Mouse (Mus musculus): ENCODE results near the gene Cntn5.

Cntn5 gene

GRCm38 (mm10) chr9:10904616-10905363 lies at the start of gene Cntn5:
Gene Cntn5, minus strand, starts transcription at chr9:10904775.
- peak; percentile 3 for DNase-seq

GRCm38 (mm10) chr9:10950470-10950869 lies 45.9 kb upstream of the Cntn5 start:
- DNase-seq = no peak

GRCm38 (mm10) chr9:10909573-10909972 lies 5.0 kb upstream of the Cntn5 start:
- DNase-seq = peak; percentile 39

GRCm38 (mm10) chr9:10905696-10906095 lies 1.1 kb upstream of the Cntn5 start:
- no peak for DNase-seq

GRCm38 (mm10) chr9:10879758-10880157 lies 24.8 kb downstream of the Cntn5 start:
- no peak for DNase-seq

GRCm38 (mm10) chr9:10873881-10874280 lies 30.7 kb downstream of the Cntn5 start:
- DNase-seq = no peak

GRCm38 (mm10) chr9:10856204-10856892 lies 48.2 kb downstream of the Cntn5 start:
- no peak for DNase-seq

GRCm38 (mm10) chr9:10816711-10817110 lies 87.9 kb downstream of the Cntn5 start:
- DNase-seq = no peak

- DNase-seq = no peak
These were observed 107.4 kb downstream of the Cntn5 start for GRCm38 (mm10) chr9:10797158-10797557.

- no peak for DNase-seq
These were observed 109.5 kb downstream of the Cntn5 start for GRCm38 (mm10) chr9:10795102-10795501.

GRCm38 (mm10) chr9:10731878-10732277 lies 172.7 kb downstream of the Cntn5 start:
- no peak for DNase-seq

GRCm38 (mm10) chr9:10724191-10724590 lies 180.4 kb downstream of the Cntn5 start:
- DNase-seq = no peak

GRCm38 (mm10) chr9:10722121-10722520 lies 182.5 kb downstream of the Cntn5 start:
- no peak for DNase-seq

GRCm38 (mm10) chr9:10718986-10719385 lies 185.6 kb downstream of the Cntn5 start:
- DNase-seq = no peak

GRCm38 (mm10) chr9:10713641-10714040 lies 190.9 kb downstream of the Cntn5 start:
- no peak for DNase-seq

GRCm38 (mm10) chr9:10681646-10682045 lies 222.9 kb downstream of the Cntn5 start:
- no peak for DNase-seq

- DNase-seq = no peak
These were observed 223.4 kb downstream of the Cntn5 start for GRCm38 (mm10) chr9:10681181-10681580.

- no peak for DNase-seq
These were observed 235.9 kb downstream of the Cntn5 start for GRCm38 (mm10) chr9:10668676-10669075.

- no peak for DNase-seq
These were observed 237.1 kb downstream of the Cntn5 start for GRCm38 (mm10) chr9:10667438-10667837.

GRCm38 (mm10) chr9:10665756-10666155 lies 238.8 kb downstream of the Cntn5 start:
- DNase-seq = no peak

- no peak for DNase-seq
These were observed 241.5 kb downstream of the Cntn5 start for GRCm38 (mm10) chr9:10663101-10663500.

- DNase-seq = no peak
These were observed 245.1 kb downstream of the Cntn5 start for GRCm38 (mm10) chr9:10659478-10659877.

- DNase-seq = no peak
These were observed 246.5 kb downstream of the Cntn5 start for GRCm38 (mm10) chr9:10658086-10658485.

- DNase-seq = no peak
These were observed 247.3 kb downstream of the Cntn5 start for GRCm38 (mm10) chr9:10657144-10657748.

All from thymus, postnatal 14 days (tissue).